Mouse (Mus musculus): ENCODE measurements at regions not wholly inside any gene's neighbourhood (a gene's known extent, or its start where the extent isn't known, plus 50 kb on each side); places are given as distances from the start of the nearest gene placed in this dataset.
A peak's percentile ranks its signal among the peaks of the same experiment; 100 is the strongest.

GRCm38 (mm10) chr10:19185790-19186581, 170.3 kb upstream of the Olig3 start:
- no peaks in the 10 kb centered on the region for H3K27me3 ChIP-seq (ENCODE audit: control insufficient read depth, insufficient read depth, insufficient read length)
- H3K79me2 ChIP-seq (ENCODE audit: control insufficient read depth, insufficient read depth), result no peaks in the 10 kb centered on the region
- no peak overlapping the region for H3K4me3 ChIP-seq
- H3K4me2 ChIP-seq (ENCODE audit: low read depth), result peak overlapping the region; percentile 76
- TF ChIP-seq SRF (IDR thresholded peaks at IDR 0.05; ENCODE audit: control insufficient read depth, insufficient read length, low read depth), result no peak
- peak in 1 of 3 experiments; percentile 25 for TF ChIP-seq MYOD1 (IDR thresholded peaks at IDR 0.05; ENCODE audit: control insufficient read depth in 1 of 3, insufficient read length in 2 of 3, low read depth in 2 of 3)
- H3K36me3 ChIP-seq (ENCODE audit: control insufficient read depth, insufficient read depth), result no peaks in the 10 kb centered on the region
- H3ac ChIP-seq (ENCODE audit: control insufficient read depth, insufficient read length), result no peak overlapping the region

DNA sequence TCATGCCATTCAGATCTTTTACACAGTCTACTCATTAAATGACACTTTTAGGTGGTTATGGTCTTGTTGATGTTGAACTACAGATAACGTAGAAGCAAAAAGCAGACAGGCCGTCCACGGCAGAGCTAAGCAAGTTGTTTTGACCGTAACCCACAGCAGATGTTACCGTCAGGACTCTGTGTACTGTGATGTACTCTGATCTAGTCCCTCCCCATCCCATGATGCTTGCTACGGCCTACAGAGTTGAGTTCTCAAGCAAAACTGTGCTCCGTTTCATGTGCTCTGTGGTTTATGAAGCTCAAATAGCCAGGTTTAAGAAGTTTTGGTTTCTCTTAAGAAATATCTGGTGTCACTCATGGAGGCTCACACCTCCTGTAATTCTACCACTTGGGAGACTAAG, 169.4 kb upstream of the Tnfaip3 start:
- Histone ChIP-seq H3K36me3 (ENCODE audit: control insufficient read depth, insufficient read depth) (no peaks in the 10 kb centered on the region), H3K79me2 (ENCODE audit: control insufficient read depth, insufficient read depth) (no peaks in the 10 kb centered on the region), H3ac (ENCODE audit: control insufficient read depth, insufficient read length) (no peak overlapping the region), H3K4me3 (no peak overlapping the region), H3K4me2 (ENCODE audit: low read depth) (no peak overlapping the region), H3K27me3 (ENCODE audit: control insufficient read depth, insufficient read depth, insufficient read length) (no peaks in the 10 kb centered on the region)
- TF ChIP-seq MAX (IDR thresholded peaks at IDR 0.05; ENCODE audit: low read depth), result no peak
- TF ChIP-seq USF1 (IDR thresholded peaks at IDR 0.05; ENCODE audit: low read depth), result no peak

DNA sequence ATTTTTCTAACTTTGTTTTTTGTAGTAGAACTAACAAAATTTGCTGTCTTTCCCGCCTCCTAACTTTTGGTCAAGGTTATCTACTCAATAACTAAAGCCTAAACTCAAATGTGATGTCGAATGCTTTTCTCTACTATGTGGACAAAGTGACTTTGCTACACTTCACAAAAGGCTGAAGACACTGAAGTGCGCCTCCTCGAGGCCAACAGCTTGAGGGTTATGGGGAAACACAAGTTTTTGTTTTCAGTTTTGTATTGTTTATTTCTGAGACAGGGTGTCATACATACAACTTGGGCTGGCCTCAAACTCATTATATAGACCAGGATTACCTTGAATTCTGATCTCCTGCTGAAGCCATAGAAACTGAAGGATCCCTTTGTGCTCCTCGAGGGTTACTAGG, 162.4 kb upstream of the Tnfaip3 start:
- H3K79me2 ChIP-seq (ENCODE audit: control insufficient read depth, insufficient read depth), result no peaks in the 10 kb centered on the region
- no peaks in the 10 kb centered on the region for H3K27me3 ChIP-seq (ENCODE audit: control insufficient read depth, insufficient read depth, insufficient read length)
- no peak overlapping the region for H3K4me3 ChIP-seq
- H3ac ChIP-seq (ENCODE audit: control insufficient read depth, insufficient read length), result no peak overlapping the region
- no peak for TF ChIP-seq USF1 (IDR thresholded peaks at IDR 0.05; ENCODE audit: low read depth)
- no peak for TF ChIP-seq CEBPB (IDR thresholded peaks at IDR 0.05; ENCODE audit: insufficient read depth, poor library complexity, severe bottlenecking)
- TF ChIP-seq TCF12 (IDR thresholded peaks at IDR 0.05; ENCODE audit: insufficient read depth, poor library complexity, severe bottlenecking), result no peak
- TF ChIP-seq TCF3 (IDR thresholded peaks at IDR 0.05; ENCODE audit: insufficient read length, low read depth), result no peak
- no peak for TF ChIP-seq POLR2A (IDR thresholded peaks at IDR 0.05; ENCODE audit: insufficient read length, low read depth)
- TF ChIP-seq POLR2AphosphoS2 (IDR thresholded peaks at IDR 0.05; ENCODE audit: insufficient read length, low read depth), result no peak
- H3K36me3 ChIP-seq (ENCODE audit: control insufficient read depth, insufficient read depth), result no peaks in the 10 kb centered on the region
- H3K4me2 ChIP-seq (ENCODE audit: low read depth), result no peak overlapping the region

- no peaks in the 10 kb centered on the region for H3K27me3 ChIP-seq (ENCODE audit: control insufficient read depth, insufficient read depth, insufficient read length)
- H3K79me2 ChIP-seq (ENCODE audit: control insufficient read depth, insufficient read depth), result no peaks in the 10 kb centered on the region
- H3K36me3 ChIP-seq (ENCODE audit: control insufficient read depth, insufficient read depth), result no peaks in the 10 kb centered on the region
- no peak overlapping the region for H3ac ChIP-seq (ENCODE audit: control insufficient read depth, insufficient read length)
- TF ChIP-seq E2F4 (IDR thresholded peaks at IDR 0.05; ENCODE audit: insufficient read depth) (no peak), TCF3 (IDR thresholded peaks at IDR 0.05; ENCODE audit: insufficient read length, low read depth) (no peak), POLR2A (IDR thresholded peaks at IDR 0.05; ENCODE audit: insufficient read length, low read depth) (no peak), REST (IDR thresholded peaks at IDR 0.05; ENCODE audit: insufficient read depth, insufficient read length) (no peak), MYOG (IDR thresholded peaks at IDR 0.05; ENCODE audit: control insufficient read depth in 1 of 3, insufficient read depth in 1 of 3, insufficient read length in 2 of 3, low read depth in 2 of 3) (no peak), TCF12 (IDR thresholded peaks at IDR 0.05; ENCODE audit: insufficient read depth, poor library complexity, severe bottlenecking) (no peak), MYOD1 (IDR thresholded peaks at IDR 0.05; ENCODE audit: control insufficient read depth in 1 of 3, insufficient read length in 2 of 3, low read depth in 2 of 3) (no peak), POLR2AphosphoS2 (IDR thresholded peaks at IDR 0.05; ENCODE audit: insufficient read length, low read depth) (no peak), MAX (IDR thresholded peaks at IDR 0.05; ENCODE audit: low read depth) (no peak), CEBPB (IDR thresholded peaks at IDR 0.05; ENCODE audit: insufficient read depth, poor library complexity, severe bottlenecking) (no peak), SRF (IDR thresholded peaks at IDR 0.05; ENCODE audit: control insufficient read depth, insufficient read length, low read depth) (no peak), USF1 (IDR thresholded peaks at IDR 0.05; ENCODE audit: low read depth) (no peak)
- no peak overlapping the region for H3K4me3 ChIP-seq
- no peak overlapping the region for H3K4me2 ChIP-seq (ENCODE audit: low read depth)
Measured at GRCm38 (mm10) chr10:19177414-19177813, 162.0 kb upstream of the Tnfaip3 start.

- Histone ChIP-seq H3K79me2 (ENCODE audit: control insufficient read depth, insufficient read depth) (no peaks in the 10 kb centered on the region), H3K4me3 (no peak overlapping the region), H3K4me2 (ENCODE audit: low read depth) (no peak overlapping the region), H3K27me3 (ENCODE audit: control insufficient read depth, insufficient read depth, insufficient read length) (no peaks in the 10 kb centered on the region), H3K36me3 (ENCODE audit: control insufficient read depth, insufficient read depth) (no peaks in the 10 kb centered on the region), H3ac (ENCODE audit: control insufficient read depth, insufficient read length) (no peak overlapping the region)
- TF ChIP-seq E2F4 (IDR thresholded peaks at IDR 0.05; ENCODE audit: insufficient read depth) (no peak), MYOD1 (IDR thresholded peaks at IDR 0.05; ENCODE audit: control insufficient read depth in 1 of 3, insufficient read length in 2 of 3, low read depth in 2 of 3) (no peak), SRF (IDR thresholded peaks at IDR 0.05; ENCODE audit: control insufficient read depth, insufficient read length, low read depth) (no peak), MAX (IDR thresholded peaks at IDR 0.05; ENCODE audit: low read depth) (no peak), MYOG (IDR thresholded peaks at IDR 0.05; ENCODE audit: control insufficient read depth in 1 of 3, insufficient read depth in 1 of 3, insufficient read length in 2 of 3, low read depth in 2 of 3) (no peak), POLR2AphosphoS2 (IDR thresholded peaks at IDR 0.05; ENCODE audit: insufficient read length, low read depth) (no peak)
Measured at GRCm38 (mm10) chr10:19176249-19176648, 160.8 kb upstream of the Tnfaip3 start.
